Mouse (Mus musculus) lung, adult 10 weeks (tissue): Measurements from ENCODE around the gene Gpd2. TPM values are rescaled to one million over a fixed set of nuclear protein-coding genes. Genes with fewer than 3 reads are reported as not detected.

Source experiments
- polyA plus RNA-seq: library from polyadenylated mRNA; stranded (reverse); fragments of 350-450 nt; fragmentation: Illumina TruSeq; extraction: RNeasy Lipid Tissue Mini Kit (QIAGEN cat#74804); gene quantifications from one replicate; pipeline ENCODE4 v1.2.3, GENCODE M21; 2014; ENCODE audit warnings: low read depth, low replicate concordance; ENCODE audit not compliant: insufficient read depth

Gpd2 gene
- 6.1 TPM for polyA plus RNA-seq

DNA sequence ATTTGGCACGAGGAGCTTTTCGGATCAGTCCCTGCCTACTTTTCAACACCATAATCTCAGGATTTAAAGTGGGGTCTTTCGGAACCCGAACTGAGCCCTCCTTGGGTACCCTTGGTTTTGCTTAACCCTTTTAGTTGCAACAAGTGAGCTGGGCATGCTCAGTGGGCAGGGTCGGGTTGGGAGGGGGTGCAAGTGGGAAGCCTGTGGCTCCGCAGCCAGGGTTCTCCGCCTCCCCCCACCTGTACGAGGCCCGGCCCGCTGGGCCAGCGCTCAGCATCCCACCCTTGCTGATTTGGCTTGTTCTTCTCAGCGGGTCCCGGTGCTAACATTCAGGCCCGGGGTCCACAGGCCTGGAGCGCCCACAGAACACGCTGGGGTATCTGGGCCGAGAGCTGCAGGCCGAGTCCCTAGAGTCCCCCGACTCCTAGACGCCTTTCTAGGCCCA is at the start of gene Gpd2:
Gene Gpd2, plus strand, starts transcription at position 161 of the 445 bp plus-strand sequence.

Other genes with a start within 250 kb of the Gpd2 start
- 3.0 TPM for gene Nr4a2, start 113.6 kb upstream of the Gpd2 start, polyA plus RNA-seq